ENCODE assay signal across 28 mouse cellular contexts in the genomic region with DNA sequence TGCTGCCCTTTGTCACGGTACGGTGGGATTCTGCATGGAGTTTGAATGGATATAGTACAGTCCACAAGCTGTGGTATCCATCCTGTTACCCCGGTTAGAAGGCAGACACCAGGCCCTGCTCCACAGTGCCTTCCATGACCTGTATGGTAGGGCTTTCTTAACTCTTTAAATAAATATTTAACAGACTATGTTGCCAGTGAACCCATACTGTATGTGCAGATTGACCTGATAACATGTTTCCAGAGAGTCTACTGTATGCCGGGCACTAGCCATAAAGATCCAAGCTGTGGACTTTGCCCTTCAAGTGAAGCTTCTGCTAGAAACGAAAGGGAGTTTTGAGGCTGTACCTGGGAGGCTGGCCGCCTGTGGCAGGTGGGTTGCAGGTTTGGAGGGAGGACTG. TPM values are rescaled to one million over a fixed set of nuclear protein-coding genes. Genes with fewer than 3 reads are reported as not detected.
DNase-seq lines count a peak whose midpoint lies in the region; ATAC-seq and TF ChIP-seq lines count a peak whose summit lies in the region.
"Had no signal": no experiment of that assay in that cellular context is flagged by ENCODE, and none has a peak within 500 bp of the region (broad histone marks: within the 10 kb centered on the region; RNA-seq: fewer than 3 reads in every experiment).

No protein-coding gene starts in this region.

- no peak for TF ChIP-seq POLR2A in small intestine, adult 2 months (IDR thresholded peaks at IDR 0.05; ENCODE audit: low read depth, low read length)

- no peak overlapping the region for H3K4me2 ChIP-seq in kidney, embryonic 16.5 days (replicated peaks; ENCODE audit: low read depth, low read length)
- H3K4me2 ChIP-seq in intestine, embryonic 15.5 days (replicated peaks): peak overlapping the region; percentile 45
- no peak overlapping the region for H3K4me2 ChIP-seq in hindbrain, embryonic 12.5 days (replicated peaks)
- H3K4me2 ChIP-seq: embryonic facial prominence, embryonic 15.5 days; forebrain, embryonic 12.5 days; heart, embryonic 13.5 days; limb, embryonic 15.5 days; lung, embryonic 15.5 days; midbrain, embryonic 11.5 days had no signal

- no peak overlapping the region for H3K9ac ChIP-seq in kidney, embryonic 16.5 days (replicated peaks; ENCODE audit: low read length)
- no peak overlapping the region for H3K9ac ChIP-seq in intestine, embryonic 15.5 days
- H3K9ac ChIP-seq in hindbrain, embryonic 12.5 days: no peak overlapping the region
- H3K9ac ChIP-seq: embryonic facial prominence, embryonic 15.5 days; forebrain, embryonic 12.5 days; forebrain, postnatal 0 days; heart, embryonic 13.5 days; limb, embryonic 15.5 days; lung, embryonic 15.5 days had no signal

- peak; percentile 46; the same call in 1 of the 2 replicates for ATAC-seq in kidney, embryonic 16.5 days (ENCODE audit: low FRiP score, low TSS enrichment)
- ATAC-seq in intestine, embryonic 15.5 days: peak; percentile 80
- no peak for ATAC-seq in hindbrain, embryonic 12.5 days (ENCODE audit: low FRiP score)
- ATAC-seq: forebrain, postnatal 0 days; hindbrain, embryonic 16.5 days; midbrain, embryonic 16.5 days had no signal

- DNase-seq in kidney, postnatal 10 days: no peak
- DNase-seq in A20 (ENCODE audit: low read depth, low spot score): peak; percentile 42
- no peak for DNase-seq in layer of hippocampus, adult 8-10 months (ENCODE audit: low spot score in 2 of 2)
- no peak for DNase-seq in cerebellum, adult 9-11 months
- DNase-seq: adrenal gland, adult 2 months; adrenal gland, postnatal 36 days; cerebellum, adult 18-20 months; cerebellum, postnatal 14 days; forebrain, postnatal 0 days; gastrocnemius, postnatal 10 days; heart, postnatal 10 days; kidney, adult 11 months; kidney, postnatal 36 days; layer of hippocampus, postnatal 36 days had no signal

- H3K27me3 ChIP-seq in kidney, embryonic 16.5 days (ENCODE audit: insufficient read depth, low read length): peaks cover 33% of the 10 kb centered on the region
- H3K27me3 ChIP-seq in intestine, embryonic 15.5 days (replicated peaks): peaks cover 19% of the 10 kb centered on the region
- no peaks in the 10 kb centered on the region for H3K27me3 ChIP-seq in small intestine, adult 2 months (ENCODE audit: control insufficient read depth, insufficient read depth, low read length)
- peaks cover 52% of the 10 kb centered on the region for H3K27me3 ChIP-seq in hindbrain, embryonic 12.5 days

- no peak for TF ChIP-seq CTCF in small intestine, adult 2 months (IDR thresholded peaks at IDR 0.05; ENCODE audit: extremely low read depth, insufficient read length, insufficient replicate concordance, low read depth, low read length)

- H3K4me3 ChIP-seq in kidney, embryonic 16.5 days (ENCODE audit: low read length): no peak overlapping the region
- H3K4me3 ChIP-seq in intestine, embryonic 15.5 days (replicated peaks): 0 out of 2 replicates have a peak overlapping the region, but pooled peaks have one; percentile 6
- peak overlapping the region; percentile 40 for H3K4me3 ChIP-seq in small intestine, adult 2 months (ENCODE audit: low read depth, low read length)
- no peak overlapping the region for H3K4me3 ChIP-seq in hindbrain, embryonic 12.5 days
- H3K4me3 ChIP-seq: embryonic facial prominence, embryonic 15.5 days; forebrain, embryonic 12.5 days; heart, embryonic 13.5 days; hindbrain, embryonic 10.5 days; limb, embryonic 10.5 days; limb, embryonic 15.5 days; lung, embryonic 15.5 days had no signal

- WGBS in kidney, embryonic 16.5 days: 70% methylated on average over 6 of the region's 6 CpGs
- 55% methylated on average over 6 of the region's 6 CpGs for WGBS in intestine, embryonic 15.5 days
- 21% methylated on average over 6 of the region's 6 CpGs for WGBS in small intestine, adult 2 months
- 82% methylated on average over 6 of the region's 6 CpGs for WGBS in hindbrain, embryonic 12.5 days

- H3K9me3 ChIP-seq in kidney, embryonic 16.5 days (ENCODE audit: low read length): no peaks in the 10 kb centered on the region
- no peaks in the 10 kb centered on the region for H3K9me3 ChIP-seq in intestine, embryonic 15.5 days
- H3K9me3 ChIP-seq in hindbrain, embryonic 12.5 days (replicated peaks): no peaks in the 10 kb centered on the region
- H3K9me3 ChIP-seq: embryonic facial prominence, embryonic 15.5 days; forebrain, embryonic 12.5 days; heart, embryonic 13.5 days; hindbrain, embryonic 10.5 days; limb, embryonic 10.5 days; limb, embryonic 15.5 days; lung, embryonic 15.5 days had no signal

- peak overlapping the region; percentile 59 for H3K27ac ChIP-seq in kidney, embryonic 16.5 days (ENCODE audit: low read length)
- peak overlapping the region; percentile 61 for H3K27ac ChIP-seq in intestine, embryonic 15.5 days
- peak overlapping the region; percentile 89 for H3K27ac ChIP-seq in small intestine, adult 2 months (ENCODE audit: insufficient read depth, low read depth, low read length)
- H3K27ac ChIP-seq in hindbrain, embryonic 12.5 days: no peak overlapping the region
- H3K27ac ChIP-seq: embryonic facial prominence, embryonic 15.5 days; forebrain, embryonic 12.5 days; heart, embryonic 13.5 days; hindbrain, embryonic 10.5 days; limb, embryonic 10.5 days; limb, embryonic 15.5 days; lung, embryonic 15.5 days had no signal

- peaks cover 11% of the 10 kb centered on the region for H3K4me1 ChIP-seq in kidney, embryonic 16.5 days (ENCODE audit: insufficient read depth, low read length)
- peaks cover 21% of the 10 kb centered on the region for H3K4me1 ChIP-seq in intestine, embryonic 15.5 days (replicated peaks)
- H3K4me1 ChIP-seq in small intestine, adult 2 months (ENCODE audit: control insufficient read depth, insufficient read depth, insufficient read length, low read length): peaks cover 22% of the 10 kb centered on the region
- H3K4me1 ChIP-seq in hindbrain, embryonic 12.5 days: peaks cover 22% of the 10 kb centered on the region

- H3K36me3 ChIP-seq in kidney, embryonic 16.5 days (ENCODE audit: insufficient read depth, low read length): no peaks in the 10 kb centered on the region
- no peaks in the 10 kb centered on the region for H3K36me3 ChIP-seq in intestine, embryonic 15.5 days
- no peaks in the 10 kb centered on the region for H3K36me3 ChIP-seq in small intestine, adult 2 months (ENCODE audit: control insufficient read depth, insufficient read depth, low read length)
- no peaks in the 10 kb centered on the region for H3K36me3 ChIP-seq in hindbrain, embryonic 12.5 days
- H3K36me3 ChIP-seq: embryonic facial prominence, embryonic 15.5 days; forebrain, embryonic 12.5 days; heart, embryonic 13.5 days; hindbrain, embryonic 10.5 days; limb, embryonic 10.5 days; limb, embryonic 15.5 days; lung, embryonic 15.5 days had no signal

RNA-seq across cellular contexts. Expression of a gene that starts 3.1 kb away (rescaled TPM):
- polyA plus RNA-seq in kidney, embryonic 16.5 days (2015; fragmentation: Nextera tagmentation; extraction: Ambion mirVana): 5.4 and 6.3 TPM in 2 replicates
- polyA plus RNA-seq in intestine, embryonic 15.5 days (2015; fragmentation: Nextera tagmentation; extraction: Ambion mirVana): 19.2 and 20.2 TPM in 2 replicates
- polyA plus RNA-seq in small intestine, adult 2 months (2012; rRNA removed): 7.9 and 21.5 TPM in 2 replicates
- 0.36 and 0.74 TPM in 2 replicates for polyA plus RNA-seq in hindbrain, embryonic 12.5 days (2016; fragmentation: Nextera tagmentation; extraction: Ambion mirVana)
- total RNA-seq in layer of hippocampus, adult 8-10 months (2022): under 1 TPM; 0.16 to 0.32 (median 0.23) TPM
- total RNA-seq: layer of hippocampus, postnatal 36 days had no signal

RNA-seq across cellular contexts. Expression of a gene that starts 36.4 kb away (rescaled TPM):
- 27.4 and 33.9 TPM in 2 replicates for polyA plus RNA-seq in kidney, embryonic 16.5 days (2015; fragmentation: Nextera tagmentation; extraction: Ambion mirVana)
- polyA plus RNA-seq in intestine, embryonic 15.5 days (2015; fragmentation: Nextera tagmentation; extraction: Ambion mirVana): 19.8 and 20.7 TPM in 2 replicates
- polyA plus RNA-seq in small intestine, adult 2 months (2012; rRNA removed): 7.5 and 13.3 TPM in 2 replicates
- 52.2 and 55.6 TPM in 2 replicates for polyA plus RNA-seq in hindbrain, embryonic 12.5 days (2016; fragmentation: Nextera tagmentation; extraction: Ambion mirVana)
- total RNA-seq in layer of hippocampus, adult 8-10 months (2022): 100 to 1,000 TPM in 3 of 4 experiments, 10 to 100 TPM in 1; 93.3 to 145 (median 128) TPM

Comparison
In these comparisons a context has a peak if more than half of its experiments do, and no peak if none do; other contexts are left out.
1. H3K4me3 ChIP-seq: peak in intestine, embryonic 15.5 days (single experiment) and small intestine, adult 2 months (single experiment); none in kidney, embryonic 16.5 days (single experiment) and hindbrain, embryonic 12.5 days (single experiment).